Mouse (Mus musculus) kidney, embryonic 15.5 days (tissue): ENCODE data around the gene Ap3s2. TPM values are rescaled to one million over a fixed set of nuclear protein-coding genes. Genes with fewer than 3 reads are reported as not detected.

Experiments used
- ATAC-seq: fragments of 200-750 bp; cut with Nextera tagmentation; replicated peaks from 2 replicates; pipeline ENCODE4 v1.8.0; 2017; ENCODE audit warnings: moderate TSS enrichment; ENCODE audit not compliant: low FRiP score
- H3K27ac ChIP-seq: fragments of 300-500 bp; sonication (generic); 2 replicates; pipeline ENCODE4 v1.5.1; 2015; ENCODE audit warnings: mild to moderate bottlenecking, inconsistent platforms
- H3K27me3 ChIP-seq: fragments of 300-500 bp; sonication (generic); 2 replicates; pipeline ENCODE4 v1.6.1; 2015; ENCODE audit warnings: inconsistent platforms
- H3K36me3 ChIP-seq: fragments of 300-500 bp; sonication (generic); 2 replicates; pipeline ENCODE4 v1.6.1; 2015; ENCODE audit warnings: inconsistent platforms
- H3K4me1 ChIP-seq: fragments of 300-500 bp; sonication (generic); 2 replicates; pipeline ENCODE4 v1.6.1; 2015; ENCODE audit warnings: inconsistent platforms
- H3K4me2 ChIP-seq: fragments of 300-500 bp; sonication (generic); 2 replicates; pipeline ENCODE4 v1.6.1; 2015; ENCODE audit warnings: moderate library complexity, mild to moderate bottlenecking, inconsistent platforms
- H3K4me3 ChIP-seq: fragments of 300-500 bp; sonication (generic); replicated peaks from 2 replicates; pipeline ENCODE4 v1.5.1; 2015; ENCODE audit warnings: mild to moderate bottlenecking, inconsistent platforms
- H3K9ac ChIP-seq: fragments of 300-500 bp; sonication (generic); 2 replicates; pipeline ENCODE4 v1.6.1; 2015; ENCODE audit warnings: mild to moderate bottlenecking, inconsistent platforms
- H3K9me3 ChIP-seq: fragments of 300-500 bp; sonication (generic); replicated peaks from 2 replicates; pipeline ENCODE4 v1.6.1; 2016; ENCODE audit warnings: inconsistent platforms
- WGBS: fragments of 180-500 bp; shearing (Covaris S2); methylation state at CpG from one replicate; pipeline ENCODE4 v1.1.7; 2015; ENCODE audit warnings: mixed read lengths; 5-methylcytosine and 5-hydroxymethylcytosine counted together
- microRNA-seq: library from miRNA; unstranded; fragments of <30 nt; microRNA quantifications from one replicate; pipeline ENCODE4, GENCODE M21; 2016
- polyA plus RNA-seq: library from polyadenylated mRNA; unstranded; fragments of >200 nt; fragmentation: Nextera tagmentation; extraction: Ambion mirVana; gene quantifications from 2 replicates; pipeline ENCODE4 v1.2.1, GENCODE M21; 2015

The Ap3s2 gene
- polyA plus RNA-seq, 1 experiment from 2014 or later, result 36.6 TPM

- peak overlapping the region; percentile 60 for H3K27ac ChIP-seq
- 43% methylated on average over 6 of the region's 6 CpGs for WGBS
Measured at GRCm38 (mm10) chr7:79831145-79831544, 89.3 kb downstream of the Ap3s2 start.

DNA sequence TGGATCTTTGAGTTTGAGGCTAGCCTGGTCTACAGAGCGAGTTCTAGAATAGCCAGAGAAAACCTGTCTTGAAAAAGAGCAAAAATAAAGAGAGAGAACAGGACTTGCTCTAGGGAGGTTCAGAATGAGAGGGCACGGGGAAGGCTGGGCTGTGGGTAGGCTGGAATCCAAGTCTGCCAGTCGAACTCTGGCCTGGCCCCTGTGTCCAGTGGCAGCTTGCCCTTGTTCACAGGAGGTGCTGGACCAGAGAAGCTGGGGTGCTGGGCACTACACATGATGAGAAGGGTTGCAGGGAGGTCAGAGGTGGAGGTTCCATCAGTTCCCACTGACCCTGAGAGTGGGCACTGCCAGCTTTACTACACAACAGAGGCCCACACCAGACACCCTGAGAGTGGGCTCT is 92.1 kb downstream of the Ap3s2 start:
- no peak overlapping the region for H3K9ac ChIP-seq
- no peak overlapping the region for H3K4me2 ChIP-seq
- no peak overlapping the region for H3K27ac ChIP-seq
- no peaks in the 10 kb centered on the region for H3K9me3 ChIP-seq
- no peak for ATAC-seq
- 90% methylated on average over 3 of the region's 3 CpGs for WGBS
- peaks cover 8% of the 10 kb centered on the region for H3K4me1 ChIP-seq
- no peak overlapping the region for H3K4me3 ChIP-seq
- peaks cover 42% of the 10 kb centered on the region for H3K36me3 ChIP-seq
- H3K27me3 ChIP-seq, result no peaks in the 10 kb centered on the region

More at GRCm38 (mm10) chr7:79831145-79831544, 89.3 kb downstream of the Ap3s2 start:
- no peaks in the 10 kb centered on the region for H3K9me3 ChIP-seq
- no peak overlapping the region for H3K4me3 ChIP-seq
- no peaks in the 10 kb centered on the region for H3K27me3 ChIP-seq
- H3K9ac ChIP-seq, result no peak overlapping the region
- peaks cover 28% of the 10 kb centered on the region for H3K36me3 ChIP-seq
- peaks cover 8% of the 10 kb centered on the region for H3K4me1 ChIP-seq
- no peak overlapping the region for H3K4me2 ChIP-seq
- no peak for ATAC-seq

Small RNAs within 50 kb of the gene (microRNA-seq; reads per million reads assigned to microRNA genes)
- not detected for gene Gm24541

Other genes starting within 250 kb of the Ap3s2 start
- gene Kif7, start 204.9 kb downstream of the Ap3s2 start, polyA plus RNA-seq, result 5.0 and 5.1 TPM in 2 replicates
- 0.70 TPM in 1 of 2 replicates, not detected in the other for gene Plin1, start 187.7 kb downstream of the Ap3s2 start, polyA plus RNA-seq
- 11.4 and 12.2 TPM in 2 replicates for gene Pex11a, start 177.5 kb downstream of the Ap3s2 start, polyA plus RNA-seq
- gene Wdr93, start 177.5 kb downstream of the Ap3s2 start, polyA plus RNA-seq, result 0.39 and 0.55 TPM in 2 replicates
- gene Mesp1, start 126.9 kb downstream of the Ap3s2 start, polyA plus RNA-seq, result not detected in 2 replicates
- gene Mesp2, start 109.9 kb downstream of the Ap3s2 start, polyA plus RNA-seq, result 0.82 and 1.5 TPM in 2 replicates
- 72.4 and 81.7 TPM in 2 replicates for gene Anpep, start 59.6 kb downstream of the Ap3s2 start, polyA plus RNA-seq
- 30.5 and 30.7 TPM in 2 replicates for gene Arpin, start 14.7 kb upstream of the Ap3s2 start, polyA plus RNA-seq
- gene Zfp710, start 104.2 kb upstream of the Ap3s2 start, polyA plus RNA-seq, result 20.1 and 20.5 TPM in 2 replicates
- gene Idh2, start 194.7 kb upstream of the Ap3s2 start, polyA plus RNA-seq, result 633 and 674 TPM in 2 replicates